Mouse (Mus musculus) intestine, postnatal 0 days (tissue): ENCODE measurements at regions not wholly inside any gene's neighbourhood (a gene's known extent, or its start where the extent isn't known, plus 50 kb on each side); places are given as distances from the start of the nearest gene placed in this dataset.
A peak's percentile ranks its signal among the peaks of the same experiment; 100 is the strongest.

ENCODE experiments used
- ATAC-seq: fragments of 200-750 bp; cut with Nextera tagmentation; 2 replicates; pipeline ENCODE4 v1.8.0; 2017; ENCODE audit warnings: mild to moderate bottlenecking, moderate TSS enrichment, moderate library complexity
- H3K27ac ChIP-seq: fragments of 300-500 bp; sonication (generic); 2 replicates; pipeline ENCODE4 v1.5.1; 2014; ENCODE audit warnings: mild to moderate bottlenecking, low read depth, low read length, moderate library complexity
- H3K27me3 ChIP-seq: fragments of 300-500 bp; sonication (generic); replicated peaks from 2 replicates; pipeline ENCODE4 v1.6.1; 2014; ENCODE audit warnings: low read length, mixed read lengths; ENCODE audit not compliant: control insufficient read depth, insufficient read depth
- H3K36me3 ChIP-seq: fragments of 300-500 bp; sonication (generic); 2 replicates; pipeline ENCODE4 v1.6.1; 2014; ENCODE audit warnings: mild to moderate bottlenecking, moderate library complexity; ENCODE audit not compliant: control insufficient read depth, insufficient read depth
- H3K4me1 ChIP-seq: fragments of 300-500 bp; sonication (generic); replicated peaks from 2 replicates; pipeline ENCODE4 v1.6.1; 2014; ENCODE audit warnings: antibody characterized with exemption, low read length, mixed read lengths; ENCODE audit not compliant: control insufficient read depth, insufficient read depth
- H3K4me2 ChIP-seq: fragments of 300-500 bp; sonication (generic); replicated peaks from 2 replicates; pipeline ENCODE4 v1.6.1; 2014; ENCODE audit warnings: low read depth, mild to moderate bottlenecking, moderate library complexity
- H3K4me3 ChIP-seq: fragments of 300-500 bp; sonication (generic); 2 replicates; pipeline ENCODE4 v1.5.1; 2014; ENCODE audit warnings: low read depth, low read length
- H3K9ac ChIP-seq: fragments of 300-500 bp; sonication (generic); 2 replicates; pipeline ENCODE4 v1.6.1; 2014; ENCODE audit warnings: mild to moderate bottlenecking, low read depth, low read length
- H3K9me3 ChIP-seq: fragments of 300-500 bp; sonication (generic); 2 replicates; pipeline ENCODE4 v1.6.1; 2016; ENCODE audit warnings: mixed run types; ENCODE audit not compliant: control insufficient read depth
- CTCF ChIP-seq: sonication (generic); IDR thresholded peaks from 2 replicates; pipeline ENCODE4 v1.5.1; 2016; ENCODE audit warnings: low read depth, mild to moderate bottlenecking, control low read depth, antibody characterized with exemption, moderate library complexity
- WGBS: fragments of 180-500 bp; shearing (Covaris S2); extraction: QIAGEN DNeasy Blood & Tissue Kit; methylation state at CpG from one replicate; pipeline ENCODE4 v1.1.7; 2014; 5-methylcytosine and 5-hydroxymethylcytosine counted together

DNA sequence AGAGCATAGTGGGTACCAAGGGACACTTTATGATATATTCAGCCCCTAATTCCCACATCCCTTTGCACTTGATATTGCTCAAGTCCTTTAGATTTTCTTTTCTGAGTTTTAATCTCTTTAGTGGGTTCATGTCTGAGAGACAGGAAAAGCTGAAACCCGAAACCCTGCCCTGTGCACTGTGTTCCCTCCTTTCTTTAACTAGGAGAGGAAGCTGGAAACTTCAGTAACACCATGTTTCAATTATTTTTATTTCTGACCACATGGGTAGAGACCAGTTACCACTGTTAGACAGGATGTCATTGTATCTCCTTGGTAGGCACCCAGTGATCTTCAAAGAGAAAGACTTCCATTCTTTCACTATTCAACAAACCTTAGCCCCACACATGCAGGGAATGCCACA is 362.4 kb upstream of the Flrt2 start:
- Histone ChIP-seq H3K4me3 (no peak overlapping the region), H3K27ac (no peak overlapping the region), H3K9ac (no peak overlapping the region), H3K4me1 (no peaks in the 10 kb centered on the region), H3K9me3 (no peaks in the 10 kb centered on the region), H3K4me2 (no peak overlapping the region), H3K27me3 (no peaks in the 10 kb centered on the region), H3K36me3 (no peaks in the 10 kb centered on the region)
- no peak for TF ChIP-seq CTCF
- WGBS: 77% methylated on average over 1 of the region's 1 CpGs
- no peak for ATAC-seq

- no peaks in the 10 kb centered on the region for H3K27me3 ChIP-seq
- TF ChIP-seq CTCF: no peak
- no peaks in the 10 kb centered on the region for H3K4me1 ChIP-seq
- H3K4me3 ChIP-seq: no peak overlapping the region
- H3K9me3 ChIP-seq: no peaks in the 10 kb centered on the region
- no peak overlapping the region for H3K9ac ChIP-seq
- ATAC-seq: no peak
- WGBS: 85% methylated on average over 5 of the region's 5 CpGs
- H3K36me3 ChIP-seq: no peaks in the 10 kb centered on the region
- H3K27ac ChIP-seq: no peak overlapping the region
- H3K4me2 ChIP-seq: no peak overlapping the region
Observed at GRCm38 (mm10) chr12:95347786-95348185, 344.2 kb upstream of the Flrt2 start.

- Histone ChIP-seq H3K4me1 (no peaks in the 10 kb centered on the region), H3K27me3 (no peaks in the 10 kb centered on the region), H3K9me3 (no peaks in the 10 kb centered on the region), H3K27ac (no peak overlapping the region), H3K36me3 (no peaks in the 10 kb centered on the region), H3K4me3 (no peak overlapping the region), H3K4me2 (no peak overlapping the region), H3K9ac (no peak overlapping the region)
- no peak for ATAC-seq
- WGBS: 44% methylated on average over 6 of the region's 6 CpGs
- TF ChIP-seq CTCF: no peak
Observed at GRCm38 (mm10) chr12:95355151-95355550, 336.9 kb upstream of the Flrt2 start.

- Histone ChIP-seq H3K36me3 (no peaks in the 10 kb centered on the region), H3K9ac (no peak overlapping the region), H3K27ac (no peak overlapping the region), H3K9me3 (no peaks in the 10 kb centered on the region), H3K27me3 (no peaks in the 10 kb centered on the region), H3K4me3 (no peak overlapping the region), H3K4me2 (no peak overlapping the region), H3K4me1 (no peaks in the 10 kb centered on the region)
- TF ChIP-seq CTCF: no peak
- 33% methylated on average over 3 of the region's 3 CpGs for WGBS
- ATAC-seq: peak; percentile 87
Observed at GRCm38 (mm10) chr12:95384248-95384964, 307.6 kb upstream of the Flrt2 start.

DNA sequence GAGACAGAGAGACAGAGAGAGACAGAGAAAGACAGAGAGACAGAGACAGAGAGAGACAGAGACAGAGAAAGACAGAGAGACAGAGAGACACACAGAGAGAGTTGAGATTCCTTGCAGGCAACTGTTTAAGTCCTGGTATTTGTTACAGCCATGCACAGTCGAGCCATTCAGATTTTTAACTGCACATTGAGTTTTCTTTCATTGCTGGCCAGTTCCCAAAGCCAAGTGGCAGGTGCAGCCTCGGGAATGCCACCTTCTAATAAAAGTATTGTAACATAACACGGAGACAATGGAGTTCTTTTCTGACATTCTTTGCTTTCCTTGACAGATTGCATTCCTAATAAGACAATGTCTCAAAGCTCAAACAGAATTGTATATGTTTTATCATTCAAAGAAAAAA is 306.3 kb upstream of the Flrt2 start:
- no peak for ATAC-seq
- Histone ChIP-seq H3K9ac (no peak overlapping the region), H3K9me3 (no peaks in the 10 kb centered on the region), H3K27me3 (no peaks in the 10 kb centered on the region), H3K4me2 (no peak overlapping the region), H3K36me3 (no peaks in the 10 kb centered on the region), H3K27ac (no peak overlapping the region), H3K4me1 (no peaks in the 10 kb centered on the region), H3K4me3 (no peak overlapping the region)
- TF ChIP-seq CTCF: no peak
- 36% methylated on average over 3 of the region's 3 CpGs for WGBS

GRCm38 (mm10) chr12:95388185-95388584 is 303.8 kb upstream of the Flrt2 start:
- Histone ChIP-seq H3K4me3 (no peak overlapping the region), H3K27me3 (no peaks in the 10 kb centered on the region), H3K4me1 (no peaks in the 10 kb centered on the region), H3K9me3 (no peaks in the 10 kb centered on the region), H3K36me3 (no peaks in the 10 kb centered on the region), H3K4me2 (no peak overlapping the region), H3K9ac (no peak overlapping the region), H3K27ac (no peak overlapping the region)
- WGBS: 87% methylated on average over 2 of the region's 2 CpGs
- ATAC-seq: no peak
- TF ChIP-seq CTCF: no peak

GRCm38 (mm10) chr12:95392821-95393220 is 299.2 kb upstream of the Flrt2 start:
- Histone ChIP-seq H3K4me1 (no peaks in the 10 kb centered on the region), H3K9me3 (no peaks in the 10 kb centered on the region), H3K36me3 (no peaks in the 10 kb centered on the region), H3K4me3 (no peak overlapping the region), H3K27me3 (no peaks in the 10 kb centered on the region), H3K27ac (no peak overlapping the region), H3K4me2 (no peak overlapping the region), H3K9ac (no peak overlapping the region)
- 67% methylated on average over 1 of the region's 1 CpGs for WGBS
- no peak for TF ChIP-seq CTCF
- ATAC-seq: no peak
